Mouse (Mus musculus): ENCODE results near the gene Duox2. TPM values are rescaled to one million over a fixed set of nuclear protein-coding genes. Genes with fewer than 3 reads are reported as not detected.
"Not testable (repeated sequence)": the region's sequence is repeated elsewhere in the genome, so short reads cannot be mapped to it uniquely, and the experiment has no call there.

Duox2 gene
- 0.06 TPM in 1 of 2 replicates, not detected in the other for total RNA-seq (2017)

- ATAC-seq (replicated peaks in 1 of 2; ENCODE audit: insufficient read depth in 1 of 2, low FRiP score in 2 of 2, low TSS enrichment in 1 of 2, low read depth in 1 of 2, poor library complexity in 2 of 2, severe bottlenecking in 2 of 2), result no peak
These were observed at the start of gene Duox2 for GRCm38 (mm10) chr2:122298096-122298499. Gene Duox2 (minus strand): TSS chr2:122298449.

GRCm38 (mm10) chr2:122347257-122347656 is 49.0 kb upstream of the Duox2 start:
- ATAC-seq (replicated peaks in 1 of 2; ENCODE audit: insufficient read depth in 1 of 2, low FRiP score in 2 of 2, low TSS enrichment in 1 of 2, low read depth in 1 of 2, poor library complexity in 2 of 2, severe bottlenecking in 2 of 2), result no peak

DNA sequence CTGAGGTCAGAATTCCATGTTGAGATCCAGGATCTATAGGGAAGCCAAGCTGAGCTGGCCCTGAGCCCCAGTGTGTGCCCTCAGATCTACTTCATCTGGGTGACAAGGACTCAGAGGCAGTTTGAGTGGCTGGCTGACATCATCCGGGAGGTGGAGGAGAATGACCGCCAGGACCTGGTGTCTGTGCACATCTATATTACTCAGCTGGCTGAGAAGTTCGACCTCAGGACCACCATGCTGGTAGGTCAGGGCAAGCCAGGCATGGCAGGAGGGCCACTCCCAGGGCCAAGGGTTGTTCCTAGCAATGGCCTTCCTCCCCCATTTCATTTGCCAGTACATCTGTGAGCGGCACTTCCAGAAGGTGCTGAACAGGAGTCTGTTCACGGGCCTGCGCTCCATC is 47.9 kb upstream of the Duox2 start:
- not testable (repeated sequence) for ATAC-seq (replicated peaks in 1 of 2; ENCODE audit: insufficient read depth in 1 of 2, low FRiP score in 2 of 2, low TSS enrichment in 1 of 2, low read depth in 1 of 2, poor library complexity in 2 of 2, severe bottlenecking in 2 of 2)

DNA sequence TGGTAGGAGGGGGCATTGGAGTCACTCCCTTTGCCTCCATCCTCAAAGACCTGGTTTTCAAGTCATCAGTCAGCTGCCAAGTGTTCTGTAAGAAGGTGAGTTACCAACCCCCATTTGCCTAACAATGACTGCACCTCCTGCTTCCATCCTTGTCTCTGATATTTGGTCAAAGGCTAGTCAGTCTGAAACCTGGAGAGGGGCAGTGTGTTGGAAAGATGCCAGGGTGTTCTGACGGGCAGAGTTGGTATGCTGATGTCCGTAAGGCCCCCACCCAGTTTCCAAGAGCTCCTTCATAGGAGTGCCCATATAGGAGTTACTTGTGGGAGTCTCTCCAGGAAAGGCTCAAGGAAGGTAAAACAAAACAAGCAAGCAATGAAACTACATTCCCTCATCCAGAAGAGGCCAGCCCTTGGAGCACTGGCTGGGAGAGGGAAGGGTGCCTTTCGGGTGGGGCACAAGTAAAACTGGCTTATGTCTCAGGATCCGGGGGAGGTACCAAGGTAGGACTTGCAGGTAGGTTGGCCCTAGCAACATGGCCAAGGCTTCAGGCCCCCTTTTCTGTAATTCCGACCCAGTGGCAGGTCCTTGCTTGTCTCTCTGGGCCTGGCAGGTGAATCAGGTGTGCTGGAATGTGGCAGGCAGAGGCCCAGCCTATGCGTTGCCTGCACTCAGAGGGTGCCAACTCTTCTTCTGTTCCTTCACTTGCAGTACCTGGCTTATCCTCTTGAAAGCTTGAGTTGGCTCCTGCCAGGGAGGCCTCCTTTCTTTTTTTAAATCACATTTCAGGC is 47.1 kb upstream of the Duox2 start:
- ATAC-seq (replicated peaks in 1 of 2; ENCODE audit: insufficient read depth in 1 of 2, low FRiP score in 2 of 2, low TSS enrichment in 1 of 2, low read depth in 1 of 2, poor library complexity in 2 of 2, severe bottlenecking in 2 of 2), result no peak

GRCm38 (mm10) chr2:122337291-122337690 is 39.0 kb upstream of the Duox2 start:
- no peak for ATAC-seq (replicated peaks in 1 of 2; ENCODE audit: insufficient read depth in 1 of 2, low FRiP score in 2 of 2, low TSS enrichment in 1 of 2, low read depth in 1 of 2, poor library complexity in 2 of 2, severe bottlenecking in 2 of 2)

DNA sequence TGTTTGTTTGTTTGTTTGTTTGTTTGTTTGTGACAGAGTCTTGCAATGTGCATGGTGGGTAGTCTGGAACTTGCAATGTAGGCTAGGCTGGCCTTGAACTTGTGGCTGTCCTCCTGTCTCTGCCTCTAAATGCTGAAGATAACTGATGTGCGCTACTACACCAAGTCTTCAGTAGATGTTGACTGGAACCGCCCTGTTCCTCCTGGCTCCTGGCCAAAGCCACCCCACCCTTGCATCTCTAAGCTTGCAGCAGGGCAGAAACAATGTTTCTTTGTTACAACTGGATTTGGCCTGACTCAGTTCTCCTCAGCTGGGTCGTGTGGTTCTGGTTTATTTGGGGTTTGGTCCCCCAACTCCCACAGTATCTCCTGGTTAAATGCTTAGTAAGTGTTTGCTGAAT is 35.9 kb upstream of the Duox2 start:
- ATAC-seq (replicated peaks in 1 of 2; ENCODE audit: insufficient read depth in 1 of 2, low FRiP score in 2 of 2, low TSS enrichment in 1 of 2, low read depth in 1 of 2, poor library complexity in 2 of 2, severe bottlenecking in 2 of 2), result no peak

DNA sequence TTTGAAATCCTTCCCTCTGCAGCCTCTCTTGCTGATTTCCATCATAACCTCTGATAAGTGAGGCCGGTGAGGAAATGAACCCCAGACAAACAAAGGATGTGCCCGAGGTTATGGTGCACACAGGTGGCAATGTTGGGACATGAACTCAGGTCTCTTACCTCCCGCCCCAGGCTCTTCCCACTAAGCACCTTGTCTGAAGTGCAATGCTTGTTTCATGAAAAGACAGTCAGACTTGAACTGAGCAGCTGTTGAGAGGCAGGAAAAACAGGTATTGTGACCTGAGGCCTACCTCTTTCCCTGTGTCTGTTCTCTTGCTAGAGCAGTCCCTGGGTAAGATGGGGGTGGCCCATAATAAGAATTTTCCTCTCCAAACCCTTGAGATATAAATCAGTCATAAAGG is 34.0 kb upstream of the Duox2 start:
- no peak for ATAC-seq (replicated peaks in 1 of 2; ENCODE audit: insufficient read depth in 1 of 2, low FRiP score in 2 of 2, low TSS enrichment in 1 of 2, low read depth in 1 of 2, poor library complexity in 2 of 2, severe bottlenecking in 2 of 2)

DNA sequence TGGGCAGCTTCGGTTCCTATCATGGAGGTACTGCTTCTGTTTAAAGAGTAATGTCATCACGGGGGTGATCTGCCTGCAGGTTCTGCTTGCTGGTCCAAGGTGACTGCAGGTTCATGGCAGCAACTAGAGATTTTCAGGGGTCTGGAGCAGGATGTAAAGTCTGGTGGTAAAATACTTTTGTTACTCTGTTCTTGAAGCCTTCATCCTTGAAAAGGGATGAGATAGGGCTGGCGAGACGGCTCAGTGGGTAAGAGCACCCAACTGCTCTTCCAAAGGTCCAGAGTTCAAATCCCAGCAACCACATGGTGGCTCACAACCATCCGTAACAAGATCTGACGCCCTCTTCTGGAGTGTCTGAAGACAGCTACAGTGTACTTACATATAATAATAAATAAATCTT is 32.1 kb upstream of the Duox2 start:
- not testable (repeated sequence) for ATAC-seq (replicated peaks in 1 of 2; ENCODE audit: insufficient read depth in 1 of 2, low FRiP score in 2 of 2, low TSS enrichment in 1 of 2, low read depth in 1 of 2, poor library complexity in 2 of 2, severe bottlenecking in 2 of 2)

- ATAC-seq (replicated peaks in 1 of 2; ENCODE audit: insufficient read depth in 1 of 2, low FRiP score in 2 of 2, low TSS enrichment in 1 of 2, low read depth in 1 of 2, poor library complexity in 2 of 2, severe bottlenecking in 2 of 2), result no peak
These were observed 29.7 kb upstream of the Duox2 start for GRCm38 (mm10) chr2:122327986-122328385.

DNA sequence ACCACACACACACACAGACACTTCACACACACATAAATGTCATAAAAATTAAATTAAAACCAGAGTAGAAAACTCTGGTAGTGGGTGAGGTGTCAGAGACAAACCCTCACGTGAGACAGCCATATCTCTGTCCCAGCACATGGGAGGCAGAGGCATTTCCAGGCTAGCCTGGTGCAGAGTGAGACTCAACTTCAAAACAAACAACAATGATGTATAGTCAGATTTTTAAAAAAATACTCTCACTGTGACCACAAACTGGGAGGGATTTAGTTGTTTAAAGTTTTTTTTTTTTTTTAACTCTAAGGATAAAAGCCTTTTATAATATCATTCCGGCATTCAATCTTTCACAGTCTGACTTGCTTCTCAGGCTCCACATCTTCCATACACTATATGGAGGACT is 27.1 kb upstream of the Duox2 start:
- ATAC-seq (replicated peaks in 1 of 2; ENCODE audit: insufficient read depth in 1 of 2, low FRiP score in 2 of 2, low TSS enrichment in 1 of 2, low read depth in 1 of 2, poor library complexity in 2 of 2, severe bottlenecking in 2 of 2), result no peak

- no peak for ATAC-seq (replicated peaks in 1 of 2; ENCODE audit: insufficient read depth in 1 of 2, low FRiP score in 2 of 2, low TSS enrichment in 1 of 2, low read depth in 1 of 2, poor library complexity in 2 of 2, severe bottlenecking in 2 of 2)
These were observed 26.3 kb upstream of the Duox2 start for GRCm38 (mm10) chr2:122324586-122324985.

GRCm38 (mm10) chr2:122323960-122324359 is 25.7 kb upstream of the Duox2 start:
- ATAC-seq (replicated peaks in 1 of 2; ENCODE audit: insufficient read depth in 1 of 2, low FRiP score in 2 of 2, low TSS enrichment in 1 of 2, low read depth in 1 of 2, poor library complexity in 2 of 2, severe bottlenecking in 2 of 2), result no peak

DNA sequence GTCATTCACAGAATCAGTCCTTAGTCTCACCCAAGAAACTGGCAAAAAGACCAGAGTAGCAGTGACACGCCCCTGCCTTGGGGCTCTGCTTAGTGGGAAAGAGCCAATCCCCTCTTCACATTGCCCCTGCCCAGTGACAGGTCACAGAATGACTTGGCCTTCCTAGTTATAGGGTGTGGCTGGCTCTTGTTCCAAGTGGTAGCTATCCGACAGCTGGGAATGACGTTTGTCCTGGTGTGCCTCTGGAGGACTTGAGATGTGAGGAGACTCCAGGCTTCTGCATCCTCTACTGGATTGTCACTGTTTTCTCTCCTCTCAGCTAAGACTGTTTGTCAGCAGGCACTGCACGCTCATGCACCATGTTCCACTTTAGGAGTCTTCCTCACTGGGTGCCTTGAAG is 19.1 kb upstream of the Duox2 start:
- no peak for ATAC-seq (replicated peaks in 1 of 2; ENCODE audit: insufficient read depth in 1 of 2, low FRiP score in 2 of 2, low TSS enrichment in 1 of 2, low read depth in 1 of 2, poor library complexity in 2 of 2, severe bottlenecking in 2 of 2)

- ATAC-seq (replicated peaks in 1 of 2; ENCODE audit: insufficient read depth in 1 of 2, low FRiP score in 2 of 2, low TSS enrichment in 1 of 2, low read depth in 1 of 2, poor library complexity in 2 of 2, severe bottlenecking in 2 of 2), result no peak
These were observed 17.1 kb upstream of the Duox2 start, which contains the start of gene Duox1 for GRCm38 (mm10) chr2:122315372-122315771. Gene Duox1 (plus strand): TSS chr2:122315672.

DNA sequence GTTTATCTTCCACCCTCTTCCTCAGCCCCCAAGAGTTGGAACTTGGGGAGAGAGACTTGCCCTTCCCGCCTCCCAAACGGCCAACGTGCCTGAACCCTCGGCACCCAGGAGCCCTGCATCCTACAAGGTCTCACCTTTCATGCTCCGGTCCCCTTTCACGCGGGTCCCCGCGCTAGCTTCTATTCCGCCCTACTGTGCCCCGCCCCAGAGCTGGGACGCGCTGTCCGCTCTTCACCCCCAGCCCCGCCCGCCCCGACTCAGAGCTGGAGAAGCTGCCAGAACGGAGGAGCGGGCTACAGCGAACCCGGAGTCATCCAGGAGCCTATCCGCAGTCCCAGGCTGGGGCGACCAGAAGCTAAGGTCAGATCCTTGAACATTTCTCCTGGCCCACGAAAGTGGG is 15.3 kb upstream of the Duox2 start, which contains the start of gene Duoxa1:
Gene Duoxa1 (minus strand): TSS at position 195 of the 400 bp plus-strand sequence.
- ATAC-seq (replicated peaks in 1 of 2; ENCODE audit: insufficient read depth in 1 of 2, low FRiP score in 2 of 2, low TSS enrichment in 1 of 2, low read depth in 1 of 2, poor library complexity in 2 of 2, severe bottlenecking in 2 of 2), result 0 out of 4 replicates have a peak, but pooled peaks of 1 of the 2 experiments have one; percentile 19

GRCm38 (mm10) chr2:122312722-122313417 is 14.6 kb upstream of the Duox2 start:
- peak; percentile 66 to 70; a peak in 3 of 4 replicates for ATAC-seq (replicated peaks in 1 of 2; ENCODE audit: insufficient read depth in 1 of 2, low FRiP score in 2 of 2, low TSS enrichment in 1 of 2, low read depth in 1 of 2, poor library complexity in 2 of 2, severe bottlenecking in 2 of 2)

DNA sequence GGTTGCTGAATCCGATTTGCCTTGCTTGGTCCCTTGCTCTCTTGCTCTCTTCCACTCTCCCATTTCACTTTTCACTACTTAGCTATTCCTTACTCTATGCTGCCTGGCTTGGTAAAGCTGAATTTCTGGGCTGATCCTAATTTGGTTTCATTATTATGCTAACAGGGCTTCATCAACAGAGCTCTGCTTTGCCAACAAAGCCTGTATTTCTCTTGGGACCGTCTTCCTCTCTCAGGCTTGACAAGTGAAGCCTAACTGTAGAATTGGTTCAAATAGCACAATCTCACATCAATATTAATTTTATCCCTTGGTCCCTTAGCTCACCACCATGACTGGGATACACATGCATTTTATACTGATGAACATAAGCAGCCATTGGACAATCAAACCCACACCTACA is 13.3 kb upstream of the Duox2 start:
- ATAC-seq (replicated peaks in 1 of 2; ENCODE audit: insufficient read depth in 1 of 2, low FRiP score in 2 of 2, low TSS enrichment in 1 of 2, low read depth in 1 of 2, poor library complexity in 2 of 2, severe bottlenecking in 2 of 2), result no peak

DNA sequence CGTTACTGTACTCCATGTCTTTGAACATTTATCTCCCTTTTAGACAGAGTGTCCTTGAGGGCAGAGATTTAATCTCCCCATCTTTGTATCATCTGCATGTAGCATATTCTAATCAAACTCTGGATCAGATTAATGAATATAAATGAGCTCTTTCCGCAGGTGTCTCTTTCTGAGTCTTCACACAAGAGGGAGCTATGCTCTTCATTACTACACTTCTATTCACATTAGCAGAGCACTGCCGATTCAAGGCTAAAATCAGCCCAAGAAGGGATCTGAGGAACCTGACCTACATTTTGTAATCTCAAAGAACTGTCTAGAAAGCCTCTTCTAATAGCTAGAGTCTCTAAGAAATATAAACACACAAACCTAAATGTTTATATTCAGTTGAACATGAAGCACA is 11.4 kb upstream of the Duox2 start:
- no peak for ATAC-seq (replicated peaks in 1 of 2; ENCODE audit: insufficient read depth in 1 of 2, low FRiP score in 2 of 2, low TSS enrichment in 1 of 2, low read depth in 1 of 2, poor library complexity in 2 of 2, severe bottlenecking in 2 of 2)

Measured in hematopoietic stem cell, adult 5-6 weeks (primary cell).